Mouse (Mus musculus) layer of hippocampus, adult 9-11 months (tissue): ENCODE measurements around the gene Gm8104.
"Not testable (repeated sequence)": the region's sequence is repeated elsewhere in the genome, so short reads cannot be mapped to it uniquely, and the experiment has no call there.

ENCODE experiments used
- DNase-seq: peaks from one replicate; pipeline ENCODE4 v3.0.0; 2022

Gene Gm8104

DNA sequence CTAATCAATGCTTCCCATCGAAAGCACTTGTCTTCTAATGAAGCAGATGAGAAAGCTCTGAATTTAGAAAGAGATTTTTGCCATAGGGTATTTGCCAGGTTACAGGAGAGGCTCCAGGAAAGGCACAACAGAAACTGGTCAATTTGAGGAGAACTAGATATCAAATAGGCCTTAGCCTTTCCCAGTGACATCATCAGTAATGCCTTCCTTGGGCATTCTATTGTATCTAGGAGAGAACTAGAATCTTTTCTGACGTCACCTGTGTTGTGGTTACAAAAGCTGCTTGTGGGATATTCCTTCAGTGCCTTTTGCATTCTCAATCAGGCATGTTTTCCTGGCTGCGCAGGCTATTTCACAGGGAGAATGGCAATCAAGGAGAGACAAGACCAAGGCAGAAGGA, at the start of gene Gm8104:
Gene Gm8104 (plus strand): TSS at position 301 of the 400 bp plus-strand sequence.
- not testable (repeated sequence) for DNase-seq

DNA sequence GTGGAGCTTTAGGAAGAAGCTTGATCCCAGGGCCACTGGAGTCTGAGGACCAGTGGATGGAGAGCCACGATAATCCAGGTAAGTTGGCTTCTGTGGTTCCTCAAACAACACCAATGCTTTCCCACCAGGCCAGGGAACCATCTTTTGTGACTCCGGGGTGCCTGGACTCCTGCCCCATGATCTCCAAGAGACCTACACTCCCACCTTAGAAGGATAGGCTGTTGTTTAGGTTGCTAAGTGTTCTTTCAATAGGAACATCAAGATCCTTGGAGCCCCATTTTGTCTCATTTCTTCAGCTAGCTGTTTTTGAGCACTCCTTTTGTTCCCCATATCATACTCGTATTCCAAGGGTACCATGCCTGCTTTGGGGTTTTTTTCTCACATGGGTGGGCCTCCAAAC, 42.3 kb upstream of the Gm8104 start:
- DNase-seq, result not testable (repeated sequence)

DNA sequence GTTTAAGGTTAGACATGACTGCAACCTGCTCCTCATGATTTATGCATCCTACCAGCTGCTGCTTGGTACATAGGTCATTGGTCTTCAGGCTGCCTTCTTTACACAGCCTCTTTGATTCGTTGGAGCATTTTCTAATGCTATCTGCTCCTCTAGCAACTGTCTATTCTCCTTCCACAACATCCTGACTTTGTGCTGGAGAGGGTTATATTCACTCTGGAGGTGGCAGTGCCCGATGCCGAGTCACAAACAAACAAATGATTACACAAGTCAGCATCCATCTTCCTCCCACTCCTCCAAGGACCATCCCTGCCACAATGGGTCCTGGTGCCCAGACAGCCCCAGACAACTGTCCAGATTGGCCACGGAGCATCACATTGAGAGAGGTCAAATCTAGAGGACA, 40.2 kb upstream of the Gm8104 start:
- not testable (repeated sequence) for DNase-seq

DNA sequence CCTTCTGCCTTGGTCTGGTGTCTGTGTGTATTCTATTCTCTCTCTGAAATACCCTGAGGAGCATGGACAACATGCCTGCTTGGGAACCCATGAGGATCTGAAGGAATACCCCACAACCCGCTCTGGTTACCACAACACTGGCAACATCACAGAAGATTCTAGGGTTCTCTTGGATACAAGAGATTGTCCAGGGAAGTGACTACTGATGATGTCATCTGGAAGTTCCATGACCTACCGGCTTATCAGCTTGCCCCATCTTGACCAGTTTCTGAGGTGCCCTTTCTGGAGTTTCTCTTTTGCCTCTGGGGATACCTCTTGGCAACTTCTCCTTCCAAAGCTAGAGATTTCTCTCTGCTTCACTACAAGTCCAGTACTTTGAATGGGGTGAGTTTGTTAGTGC, 23.9 kb upstream of the Gm8104 start, which contains the start of gene Gm8094:
Gene Gm8094 (minus strand): TSS at position 101 of the 400 bp plus-strand sequence.
- DNase-seq, result not testable (repeated sequence)

DNA sequence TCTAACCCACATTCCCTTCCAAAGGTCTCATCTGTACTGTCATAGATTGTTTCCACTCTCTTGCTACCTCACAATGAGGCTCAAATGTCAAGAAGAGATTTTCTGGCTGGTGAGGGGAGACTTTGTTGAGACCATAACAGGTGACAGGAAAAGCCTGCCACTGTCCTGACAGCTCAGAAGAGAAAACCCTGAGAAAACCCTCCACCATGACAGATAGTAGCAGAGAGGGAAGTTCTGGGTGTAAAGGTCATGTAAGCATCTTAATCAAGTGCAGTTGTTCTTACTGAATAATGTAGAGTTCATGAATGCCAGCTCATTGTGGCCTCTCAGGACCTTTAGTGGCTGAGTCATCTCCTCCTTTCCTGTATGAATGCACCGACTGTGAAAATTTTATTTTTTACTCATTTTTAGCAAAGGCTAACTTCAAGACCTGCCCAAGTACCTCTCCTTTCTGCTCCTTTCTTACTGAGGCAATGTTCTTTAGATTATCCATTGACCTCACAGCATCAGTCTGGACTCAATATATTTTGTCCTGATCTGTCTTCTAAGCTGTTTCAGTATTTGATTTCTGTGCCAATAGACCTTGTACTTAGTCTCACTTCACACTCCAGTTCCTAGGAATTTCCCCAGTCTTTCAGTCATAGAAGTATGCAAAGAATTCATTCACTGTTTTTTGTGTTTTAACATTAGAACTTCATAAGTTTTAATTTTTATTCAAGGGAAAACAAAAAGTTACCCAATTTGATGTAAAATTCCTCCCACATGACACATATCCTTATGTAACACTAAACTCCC, 15.3 kb upstream of the Gm8104 start:
- DNase-seq, result not testable (repeated sequence)

DNA sequence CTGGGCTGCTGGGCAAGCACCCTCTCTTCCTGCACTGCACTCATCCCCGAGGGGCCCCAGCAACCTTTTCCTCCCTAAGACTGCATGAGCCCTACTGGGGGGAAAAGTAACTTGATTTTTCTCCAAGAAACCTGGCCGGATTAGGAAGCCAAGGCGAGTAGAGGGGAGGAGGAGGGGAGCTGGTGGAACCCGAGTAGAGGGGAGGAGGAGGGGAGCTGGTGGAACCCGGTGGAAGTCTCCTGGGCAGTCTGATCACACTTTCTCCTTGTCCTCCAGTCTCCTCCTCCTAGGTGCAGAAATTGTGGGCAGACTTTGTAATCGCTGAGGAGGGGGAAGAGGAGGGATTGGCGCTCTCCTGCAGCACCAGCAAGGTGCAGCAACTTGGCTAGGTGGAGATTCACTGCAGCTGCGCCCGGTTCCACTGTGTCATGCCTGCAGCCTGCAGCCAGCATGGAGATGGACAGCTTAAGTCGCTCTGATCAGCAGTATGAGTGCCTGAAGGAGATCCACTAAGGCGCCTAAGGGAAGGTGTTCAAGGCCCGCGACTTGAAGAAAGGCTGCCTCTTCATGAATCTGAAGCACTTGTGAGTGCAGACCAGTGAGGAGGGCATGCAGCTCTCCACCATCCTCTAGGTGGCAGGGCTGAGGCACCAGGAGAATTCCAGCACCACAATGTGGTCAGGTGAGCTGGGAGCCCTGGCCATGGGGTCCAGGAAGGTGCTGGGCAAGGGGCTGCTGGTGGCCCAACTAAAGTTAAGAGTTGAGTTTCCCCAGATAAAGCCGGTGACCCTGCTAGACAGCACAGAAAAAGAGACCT, 11.1 kb upstream of the Gm8104 start:
- not testable (repeated sequence) for DNase-seq

DNA sequence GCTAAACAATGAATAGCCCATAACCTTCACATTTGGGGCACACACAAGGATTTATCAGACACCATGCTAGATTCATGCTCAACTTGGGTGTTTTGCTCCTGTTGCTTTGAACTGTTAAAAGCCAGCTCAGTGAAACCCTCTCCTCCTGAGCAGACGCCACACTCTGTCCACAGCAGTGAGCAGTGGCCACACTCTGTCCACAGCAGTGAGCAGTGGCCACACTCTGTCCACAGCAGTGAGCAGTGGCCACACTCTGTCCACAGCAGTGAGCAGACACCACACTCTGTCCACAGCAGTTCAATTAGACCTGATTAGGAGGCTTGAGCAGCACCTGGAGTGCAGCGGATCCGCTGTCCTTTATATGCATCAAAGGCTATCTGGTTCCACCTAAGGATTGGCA, 19.3 kb downstream of the Gm8104 start:
- not testable (repeated sequence) for DNase-seq

DNA sequence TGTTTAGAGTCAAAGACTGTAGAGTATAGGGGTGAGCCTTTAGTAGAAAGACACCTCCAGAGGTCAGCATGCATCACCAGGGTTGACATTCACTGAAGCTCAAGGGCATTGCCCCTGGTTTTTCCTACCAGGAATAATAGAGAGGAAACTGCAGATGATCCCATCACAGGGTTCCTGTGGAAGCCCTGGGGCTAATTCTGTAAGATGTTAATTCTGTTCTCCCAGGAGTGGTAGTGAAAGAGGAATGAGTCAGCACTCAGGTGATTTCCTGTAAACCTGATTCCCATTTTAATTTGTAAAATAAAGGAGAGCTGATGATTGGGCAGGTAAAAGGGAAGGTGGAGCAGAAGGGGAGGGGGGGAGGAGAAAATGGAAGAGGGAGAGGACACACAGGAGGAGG, 25.9 kb downstream of the Gm8104 start:
- not testable (repeated sequence) for DNase-seq
